Comparison of ENCODE assay signal across 8 mouse cellular contexts in the genomic region with DNA sequence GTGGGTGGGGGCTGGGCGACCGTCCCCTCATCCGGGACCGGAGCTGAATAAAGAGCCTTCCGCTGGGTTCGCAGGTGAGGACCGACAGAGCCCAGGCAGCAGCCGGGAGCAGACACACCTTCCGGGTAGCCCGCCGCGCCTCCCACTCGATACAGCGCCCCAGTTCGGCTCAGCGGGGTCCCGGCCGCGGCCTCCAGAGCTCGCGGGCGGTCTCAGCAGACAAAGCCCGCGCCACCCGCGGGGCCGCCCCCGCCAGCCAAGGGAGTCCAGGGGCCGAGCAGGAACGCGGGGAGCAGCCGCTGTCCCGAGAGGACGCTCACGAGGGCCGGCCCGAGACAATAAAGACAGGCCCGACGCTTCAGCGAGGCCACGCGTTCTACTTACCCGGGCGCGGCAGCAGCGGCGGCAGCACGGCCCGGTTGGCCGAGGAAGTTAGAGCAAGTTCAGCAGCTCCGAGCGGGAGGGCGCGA. TPM values are rescaled to one million over a fixed set of nuclear protein-coding genes. Genes with fewer than 3 reads are reported as not detected.
DNase-seq lines count a peak whose midpoint lies in the region; ATAC-seq and TF ChIP-seq lines count a peak whose summit lies in the region.

Tspan14 (minus strand) TSS at position 416 of the 470 bp plus-strand sequence.

- TF ChIP-seq EP300 in lung, postnatal 0 days (IDR thresholded peaks at IDR 0.05), result no peak

- ATAC-seq in lung, postnatal 0 days, result peak; percentile 39
- ATAC-seq in granulocyte monocyte progenitor cell, adult 5-6 weeks (replicated peaks; ENCODE audit: poor library complexity, severe bottlenecking), result no peak
- no peak; the same call in 1 of the 2 replicates for ATAC-seq in midbrain, embryonic 14.5 days (ENCODE audit: low FRiP score, low TSS enrichment)

- no peaks in the 10 kb centered on the region for H3K9me3 ChIP-seq in lung, postnatal 0 days (ENCODE audit: low read length)
- no peaks in the 10 kb centered on the region for H3K9me3 ChIP-seq in midbrain, embryonic 14.5 days (ENCODE audit: control insufficient read depth, low read length)

- no peaks in the 10 kb centered on the region for H3K36me3 ChIP-seq in lung, postnatal 0 days (ENCODE audit: insufficient read depth, low read length)
- H3K36me3 ChIP-seq in midbrain, embryonic 14.5 days (ENCODE audit: control insufficient read depth, insufficient read depth, low read length), result no peaks in the 10 kb centered on the region

- H3K27me3 ChIP-seq in lung, postnatal 0 days (replicated peaks; ENCODE audit: insufficient read depth, low read length), result no peaks in the 10 kb centered on the region
- no peaks in the 10 kb centered on the region for H3K27me3 ChIP-seq in midbrain, embryonic 14.5 days (ENCODE audit: control insufficient read depth, insufficient read depth, low read length)

- peak; percentile 66 for DNase-seq in lung, postnatal 0 days (ENCODE audit: low spot score)
- DNase-seq in lung, postnatal 4 days, result no peak
- DNase-seq in brain, embryonic 14.5 days (ENCODE audit: low read depth), result no peak
- DNase-seq in layer of hippocampus, postnatal 25 days (ENCODE audit: extremely low spot score in 1 of 2, low spot score in 1 of 2), result no peak
- DNase-seq in midbrain, embryonic 14.5 days, result no peak
- DNase-seq in embryo, embryonic 10.5 days (ENCODE audit: low spot score), result no peak
- DNase-seq in urinary bladder, postnatal 10 days (ENCODE audit: low spot score), result no peak

- peak within 1 kb of the TSS; percentile 77 for H3K4me2 ChIP-seq in lung, postnatal 0 days (replicated peaks; ENCODE audit: low read depth, low read length)
- H3K4me2 ChIP-seq in midbrain, embryonic 14.5 days (ENCODE audit: low read length), result peak within 1 kb of the TSS; percentile 93

- peak within 1 kb of the TSS; percentile 90 for H3K4me3 ChIP-seq in lung, postnatal 0 days (ENCODE audit: low read depth, low read length)
- H3K4me3 ChIP-seq in midbrain, embryonic 14.5 days (replicated peaks; ENCODE audit: low read depth, low read length), result peak within 1 kb of the TSS; percentile 93

- peaks cover 38% of the 10 kb centered on the region for H3K4me1 ChIP-seq in lung, postnatal 0 days (ENCODE audit: insufficient read depth, low read depth, low read length)
- peaks cover 35% of the 10 kb centered on the region for H3K4me1 ChIP-seq in midbrain, embryonic 14.5 days (ENCODE audit: control insufficient read depth, insufficient read depth, low read length)

- no peak; the same call in 1 of the 2 replicates for TF ChIP-seq CTCF in lung, postnatal 0 days (IDR thresholded peaks at IDR 0.05)
- TF ChIP-seq CTCF in brain, embryonic 14.5 days (IDR thresholded peaks at IDR 0.05; ENCODE audit: borderline replicate concordance, extremely low read depth, insufficient read depth, insufficient read length), result no peak

- H3K27ac ChIP-seq in lung, postnatal 0 days (ENCODE audit: low read length), result peak within 1 kb of the TSS; percentile 98
- H3K27ac ChIP-seq in midbrain, embryonic 14.5 days (replicated peaks; ENCODE audit: low read depth, low read length), result peak within 1 kb of the TSS; percentile 86

- peak; percentile 67 for TF ChIP-seq POLR2A in brain, embryonic 14.5 days (IDR thresholded peaks at IDR 0.05; ENCODE audit: borderline replicate concordance, extremely low read depth, insufficient read depth, insufficient read length, poor library complexity, severe bottlenecking)

- under 1% methylated on average over 42 of the region's 54 CpGs for WGBS in lung, postnatal 0 days
- under 1% methylated on average over 54 of the region's 54 CpGs for WGBS in midbrain, embryonic 14.5 days

- peak within 1 kb of the TSS; percentile 90 for H3K9ac ChIP-seq in lung, postnatal 0 days (replicated peaks; ENCODE audit: low read depth)
- peak within 1 kb of the TSS; percentile 93 for H3K9ac ChIP-seq in midbrain, embryonic 14.5 days (replicated peaks; ENCODE audit: low read length)

RNA-seq across cellular contexts. Expression of gene Tspan14, which starts in this region (rescaled TPM):
- polyA plus RNA-seq in lung, postnatal 0 days (2015; fragmentation: Nextera tagmentation; extraction: Ambion mirVana), result 77.3 and 84.9 TPM in 2 replicates
- 87.7 and 95.4 TPM in 2 replicates for polyA plus RNA-seq in brain, embryonic 14.5 days (2012; rRNA removed)
- 44.0 and 48.2 TPM in 2 replicates for total RNA-seq in granulocyte monocyte progenitor cell, adult 5-6 weeks (2014; fragmentation: Nextera tagmentation)
- total RNA-seq in granulocyte monocyte progenitor cell, adult 5-6 weeks (2017), result 37.8 and 40.1 TPM in 2 replicates
- total RNA-seq in layer of hippocampus, postnatal 25 days (2021), result 10 to 100 TPM; 40.9 to 41.0 TPM
- polyA plus RNA-seq in midbrain, embryonic 14.5 days (2014; fragmentation: Nextera tagmentation; extraction: Ambion mirVana), result 57.2 and 79.6 TPM in 2 replicates
